Mouse (Mus musculus): ENCODE data around the gene Cd200.

Gene Cd200

DNA sequence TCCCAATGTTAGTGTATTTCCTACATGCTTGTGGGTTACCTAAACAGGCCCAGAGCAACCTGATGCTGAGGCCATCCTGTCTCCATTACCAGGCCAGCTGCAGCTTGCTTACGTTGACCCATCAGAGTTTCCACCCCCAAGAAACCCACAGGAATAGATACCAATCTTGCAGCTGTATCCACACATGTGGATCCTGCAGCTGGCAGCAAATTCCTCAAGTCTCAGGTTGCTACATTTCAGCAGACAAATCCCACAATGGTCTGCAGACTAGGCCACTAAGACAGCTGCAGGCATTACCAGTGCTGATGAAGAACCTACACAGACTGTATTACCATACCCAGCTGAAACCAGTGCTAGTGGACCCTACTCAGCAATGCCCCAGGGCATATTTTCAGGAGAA lies 72.4 kb downstream of the Cd200 start:
- CTCF ChIA-PET = interaction anchor here (0.7 kb wide), 1 partner anchor 22 kb away, joined by 3 read pairs; no protein-coding TSS in a partner anchor

DNA sequence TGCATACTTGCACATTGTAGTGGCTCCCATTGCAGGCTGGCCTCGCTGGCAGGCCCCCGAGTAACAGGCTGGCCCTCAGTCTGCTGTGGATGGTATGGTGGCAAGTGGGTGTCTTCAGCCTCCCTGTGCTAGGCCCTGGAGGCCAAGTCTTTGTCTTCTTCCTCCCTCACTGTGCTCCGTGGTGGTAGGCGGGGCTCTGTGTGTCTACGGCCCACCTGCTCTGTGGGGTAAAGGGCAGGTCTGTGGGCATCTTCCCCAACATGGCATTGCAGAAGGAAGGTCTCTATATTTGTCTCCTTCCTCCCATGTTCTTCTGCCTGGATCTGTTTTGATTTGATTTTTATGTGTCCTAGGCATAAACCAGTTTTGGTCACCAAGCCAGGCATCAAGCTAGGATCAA lies 74.0 kb downstream of the Cd200 start:
- CTCF ChIA-PET = no interaction called here

DNA sequence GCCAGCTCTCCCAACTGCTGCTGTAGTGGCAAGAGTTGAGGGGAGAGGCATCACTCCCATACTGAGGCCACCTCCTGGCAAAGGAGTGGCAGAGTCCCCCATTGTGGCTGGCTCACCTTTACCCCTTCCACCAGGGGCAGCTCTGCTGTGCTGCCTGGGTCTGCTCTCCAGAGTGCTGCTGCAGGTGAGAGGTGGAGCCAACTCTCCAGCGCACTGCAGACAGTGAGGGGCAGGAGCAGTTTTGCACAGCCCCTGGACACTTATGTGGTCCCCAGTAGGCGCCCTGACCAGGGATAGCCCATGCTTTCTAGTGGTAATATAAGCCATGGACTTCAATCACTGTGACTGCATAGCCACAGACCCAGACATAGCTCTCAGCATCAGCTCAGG lies 74.5 kb downstream of the Cd200 start:
- CTCF ChIA-PET = no interaction called here

DNA sequence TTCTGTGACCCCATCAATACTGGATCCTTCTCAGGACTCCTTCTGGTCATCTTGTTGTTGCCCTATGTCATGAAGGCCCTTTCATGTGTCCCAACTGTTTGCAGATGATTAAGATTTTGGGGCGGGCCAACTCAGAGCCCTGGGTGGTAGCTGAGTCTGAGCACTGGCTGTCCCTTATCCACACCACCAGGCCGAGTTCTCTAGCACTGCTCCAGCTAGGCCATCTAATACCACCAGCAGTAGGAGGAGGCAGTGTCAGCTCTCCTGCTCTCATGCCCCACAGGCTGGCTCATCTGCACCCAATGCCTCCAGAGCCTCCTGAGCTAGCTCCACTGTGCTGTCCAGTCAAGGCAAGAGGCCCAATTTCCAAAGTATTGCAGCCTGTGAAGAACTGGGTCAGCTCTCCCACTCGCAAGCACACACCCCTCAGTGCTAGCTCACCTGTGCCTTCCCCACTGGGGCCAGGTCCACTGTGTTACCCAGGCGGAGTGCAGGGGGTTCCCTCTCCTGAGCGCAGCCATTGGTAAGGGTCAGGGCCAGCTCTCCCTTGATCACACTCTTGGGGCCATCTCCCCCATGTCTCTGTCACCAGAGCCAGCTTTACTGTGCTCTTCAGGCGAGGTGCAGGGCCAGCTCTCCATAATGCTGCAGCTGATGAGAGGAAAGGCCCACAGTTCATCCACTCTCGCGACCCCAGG lies 75.0 kb downstream of the Cd200 start:
- CTCF ChIA-PET = no interaction called here

DNA sequence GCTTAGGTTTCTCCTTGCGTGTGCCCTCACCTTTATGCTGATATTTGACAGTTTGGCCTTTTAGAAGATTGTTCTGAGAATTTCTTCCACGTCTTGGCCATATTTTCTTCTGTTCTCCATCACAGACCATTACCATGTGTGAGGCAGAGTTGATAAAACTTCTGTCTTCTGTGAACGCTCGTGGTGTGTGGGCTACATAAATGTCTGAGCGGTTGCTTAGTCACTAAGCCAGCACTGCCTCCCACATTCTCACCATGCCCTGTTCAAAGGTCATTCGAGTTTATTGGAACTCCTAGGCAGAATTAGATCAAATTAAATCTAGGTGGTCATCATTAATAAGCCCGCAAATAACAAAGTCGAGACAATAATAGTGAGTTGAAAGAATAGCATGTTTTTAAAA lies 76.3 kb downstream of the Cd200 start:
- CTCF ChIA-PET = no interaction called here

All from spleen, embryonic (tissue).